Mouse (Mus musculus): ENCODE results near the gene Efcab11. TPM values are rescaled to one million over a fixed set of nuclear protein-coding genes. Genes with fewer than 3 reads are reported as not detected.

The Efcab11 gene
- polyA plus RNA-seq, 1 experiment from 2014 or later, result 12.5 TPM

- Histone ChIP-seq H3K4me3 (ENCODE audit: low read depth, low read length) (no peak overlapping the region), H3K27me3 (replicated peaks; ENCODE audit: control insufficient read depth, insufficient read depth, low read length) (no peaks in the 10 kb centered on the region), H3K9ac (ENCODE audit: low read length) (no peak overlapping the region), H3K4me1 (ENCODE audit: control insufficient read depth, insufficient read depth, low read length) (peaks cover 22% of the 10 kb centered on the region), H3K27ac (ENCODE audit: low read depth, low read length) (peak overlapping the region; percentile 73), H3K9me3 (replicated peaks; ENCODE audit: control insufficient read depth, low read length) (no peaks in the 10 kb centered on the region), H3K4me2 (ENCODE audit: low read length) (peak overlapping the region; percentile 28), H3K36me3 (ENCODE audit: control insufficient read depth, insufficient read depth, low read length) (no peaks in the 10 kb centered on the region)
- DNase-seq (ENCODE audit: low spot score) (peak; percentile 66), ATAC-seq (peak; percentile 61)
- WGBS, result 20% methylated on average over 7 of the region's 7 CpGs
Measured at GRCm38 (mm10) chr12:99670762-99671152, 213.5 kb downstream of the Efcab11 start.

- peak overlapping the region; percentile 73 for H3K27ac ChIP-seq (ENCODE audit: low read depth, low read length)
- H3K36me3 ChIP-seq (ENCODE audit: control insufficient read depth, insufficient read depth, low read length), result no peaks in the 10 kb centered on the region
- H3K4me1 ChIP-seq (ENCODE audit: control insufficient read depth, insufficient read depth, low read length), result peaks cover 22% of the 10 kb centered on the region
- DNase-seq (ENCODE audit: low spot score) (peak; percentile 75), ATAC-seq (peak; percentile 60)
- no peak overlapping the region for H3K4me3 ChIP-seq (ENCODE audit: low read depth, low read length)
- peak overlapping the region; percentile 28 for H3K4me2 ChIP-seq (ENCODE audit: low read length)
- whole genome bisulfite sequencing, result 64% methylated on average over 26 of the region's 26 CpGs
- no peaks in the 10 kb centered on the region for H3K27me3 ChIP-seq (replicated peaks; ENCODE audit: control insufficient read depth, insufficient read depth, low read length)
- no peaks in the 10 kb centered on the region for H3K9me3 ChIP-seq (replicated peaks; ENCODE audit: control insufficient read depth, low read length)
- no peak overlapping the region for H3K9ac ChIP-seq (ENCODE audit: low read length)
Measured at GRCm38 (mm10) chr12:99669976-99670761, 214.1 kb downstream of the Efcab11 start.

GRCm38 (mm10) chr12:99654991-99655880, 229.0 kb downstream of the Efcab11 start:
- Histone ChIP-seq H3K4me2 (ENCODE audit: low read length) (no peak overlapping the region), H3K4me1 (ENCODE audit: control insufficient read depth, insufficient read depth, low read length) (peaks cover 4% of the 10 kb centered on the region; the same call in 1 of the 2 replicates), H3K9ac (ENCODE audit: low read length) (no peak overlapping the region), H3K4me3 (ENCODE audit: low read depth, low read length) (no peak overlapping the region), H3K9me3 (replicated peaks; ENCODE audit: control insufficient read depth, low read length) (0 out of 2 replicates have a peak, but pooled peaks cover 2% of the 10 kb centered on the region), H3K36me3 (ENCODE audit: control insufficient read depth, insufficient read depth, low read length) (no peaks in the 10 kb centered on the region), H3K27ac (ENCODE audit: low read depth, low read length) (no peak overlapping the region), H3K27me3 (replicated peaks; ENCODE audit: control insufficient read depth, insufficient read depth, low read length) (no peaks in the 10 kb centered on the region)
- 85% methylated on average over 19 of the region's 19 CpGs for WGBS
- DNase-seq (ENCODE audit: low spot score) (no peak), ATAC-seq (no peak)

DNA sequence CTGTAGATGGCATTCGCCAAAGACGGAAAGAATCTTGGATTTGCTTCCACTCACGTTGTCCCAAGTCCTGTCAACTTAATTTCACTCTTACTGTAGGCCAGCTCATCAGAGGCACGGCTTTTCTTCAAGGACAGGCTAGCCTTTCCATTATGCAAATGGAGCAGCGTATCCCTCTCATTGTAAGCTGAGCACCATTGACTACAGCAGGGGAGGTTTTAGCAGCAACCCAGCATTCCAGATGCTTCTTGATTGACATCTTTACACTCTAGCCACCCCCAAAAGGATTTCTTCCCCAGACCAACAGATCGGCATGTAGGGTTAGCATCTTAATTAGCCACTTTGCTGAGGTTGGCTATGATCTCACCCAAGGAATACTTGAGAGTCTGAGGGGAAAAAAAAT, 231.8 kb downstream of the Efcab11 start:
- 0 out of 2 replicates have a peak, but pooled peaks have one; percentile 58 for ATAC-seq
- 35% methylated on average over 6 of the region's 6 CpGs for WGBS
- H3K9ac ChIP-seq (ENCODE audit: low read length), result no peak overlapping the region

DNA sequence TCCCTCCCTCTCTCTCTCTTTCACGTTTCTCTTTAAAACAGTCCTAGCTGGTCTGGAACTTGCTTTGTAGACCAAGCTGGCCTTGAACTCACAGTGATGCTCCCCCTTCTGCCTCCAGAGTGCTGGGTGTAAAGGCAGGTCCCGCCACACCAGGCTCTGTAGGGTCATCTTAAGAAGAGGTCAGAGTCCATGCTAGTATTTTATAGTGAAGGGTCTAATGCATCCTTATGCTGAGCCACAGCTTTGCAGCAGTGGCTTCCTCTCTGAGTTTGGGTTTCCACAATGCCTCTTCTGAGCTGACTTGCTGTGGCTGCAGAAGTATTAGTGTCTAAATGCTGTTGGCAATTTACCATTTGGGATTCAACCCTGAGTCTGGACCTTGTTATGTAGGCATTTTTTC, 234.5 kb downstream of the Efcab11 start:
- DNase-seq (ENCODE audit: low spot score), result no peak
- H3K27ac ChIP-seq (ENCODE audit: low read depth, low read length), result no peak overlapping the region
- no peaks in the 10 kb centered on the region for H3K27me3 ChIP-seq (replicated peaks; ENCODE audit: control insufficient read depth, insufficient read depth, low read length)
- peaks cover 3% of the 10 kb centered on the region; the same call in 1 of the 2 replicates for H3K9me3 ChIP-seq (replicated peaks; ENCODE audit: control insufficient read depth, low read length)
- no peaks in the 10 kb centered on the region for H3K36me3 ChIP-seq (ENCODE audit: control insufficient read depth, insufficient read depth, low read length)
- H3K9ac ChIP-seq (ENCODE audit: low read length), result no peak overlapping the region
- peaks cover 4% of the 10 kb centered on the region; the same call in 1 of the 2 replicates for H3K4me1 ChIP-seq (ENCODE audit: control insufficient read depth, insufficient read depth, low read length)
- no peak for ATAC-seq
- no peak overlapping the region for H3K4me3 ChIP-seq (ENCODE audit: low read depth, low read length)
- WGBS, result 77% methylated on average over 2 of the region's 2 CpGs
- H3K4me2 ChIP-seq (ENCODE audit: low read length), result no peak overlapping the region

More for the DNA sequence above, 231.8 kb downstream of the Efcab11 start:
- H3K4me3 ChIP-seq (ENCODE audit: low read depth, low read length), result no peak overlapping the region
- H3K4me2 ChIP-seq (ENCODE audit: low read length), result no peak overlapping the region
- no peak overlapping the region for H3K27ac ChIP-seq (ENCODE audit: low read depth, low read length)
- no peaks in the 10 kb centered on the region for H3K9me3 ChIP-seq (replicated peaks; ENCODE audit: control insufficient read depth, low read length)
- peak; percentile 34 for DNase-seq (ENCODE audit: low spot score)
- peaks cover 4% of the 10 kb centered on the region; the same call in 1 of the 2 replicates for H3K4me1 ChIP-seq (ENCODE audit: control insufficient read depth, insufficient read depth, low read length)
- no peaks in the 10 kb centered on the region for H3K27me3 ChIP-seq (replicated peaks; ENCODE audit: control insufficient read depth, insufficient read depth, low read length)
- no peaks in the 10 kb centered on the region for H3K36me3 ChIP-seq (ENCODE audit: control insufficient read depth, insufficient read depth, low read length)

DNA sequence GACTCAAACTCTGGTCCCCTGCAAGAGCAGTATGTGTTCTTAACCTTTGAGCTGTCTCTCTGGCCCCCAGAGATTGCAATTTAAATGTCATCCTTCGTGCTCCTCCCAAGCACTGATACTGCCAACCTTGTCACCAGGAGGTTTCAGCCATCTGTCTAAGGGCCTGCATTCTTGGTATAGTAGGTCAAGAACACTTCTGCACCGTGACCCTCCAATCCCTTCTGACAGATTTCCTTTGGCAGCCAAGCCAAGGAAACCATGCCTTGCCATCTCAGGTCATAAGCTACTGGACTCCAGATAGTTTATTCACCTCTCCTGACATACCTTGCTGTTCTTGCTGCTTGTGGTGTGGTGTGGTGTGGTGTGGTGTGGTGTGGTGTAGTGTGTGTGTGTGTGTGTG, 235.5 kb downstream of the Efcab11 start:
- Histone ChIP-seq H3K4me3 (ENCODE audit: low read depth, low read length) (no peak overlapping the region), H3K9ac (ENCODE audit: low read length) (no peak overlapping the region), H3K27me3 (replicated peaks; ENCODE audit: control insufficient read depth, insufficient read depth, low read length) (no peaks in the 10 kb centered on the region), H3K4me1 (ENCODE audit: control insufficient read depth, insufficient read depth, low read length) (peaks cover 4% of the 10 kb centered on the region; the same call in 1 of the 2 replicates), H3K36me3 (ENCODE audit: control insufficient read depth, insufficient read depth, low read length) (no peaks in the 10 kb centered on the region), H3K9me3 (replicated peaks; ENCODE audit: control insufficient read depth, low read length) (peaks cover 4% of the 10 kb centered on the region; the same call in 1 of the 2 replicates), H3K4me2 (ENCODE audit: low read length) (no peak overlapping the region), H3K27ac (ENCODE audit: low read depth, low read length) (no peak overlapping the region)
- DNase-seq (ENCODE audit: low spot score), result no peak
- no peak for ATAC-seq
- WGBS, result 88% methylated on average over 2 of the region's 2 CpGs

GRCm38 (mm10) chr12:99646556-99647354, 237.5 kb downstream of the Efcab11 start:
- H3K27ac ChIP-seq (ENCODE audit: low read depth, low read length), result no peak overlapping the region
- H3K4me3 ChIP-seq (ENCODE audit: low read depth, low read length), result no peak overlapping the region
- peaks cover 4% of the 10 kb centered on the region; the same call in 1 of the 2 replicates for H3K9me3 ChIP-seq (replicated peaks; ENCODE audit: control insufficient read depth, low read length)
- DNase-seq (ENCODE audit: low spot score), result no peak
- no peak overlapping the region for H3K9ac ChIP-seq (ENCODE audit: low read length)
- no peaks in the 10 kb centered on the region for H3K4me1 ChIP-seq (ENCODE audit: control insufficient read depth, insufficient read depth, low read length)
- ATAC-seq, result no peak
- H3K27me3 ChIP-seq (replicated peaks; ENCODE audit: control insufficient read depth, insufficient read depth, low read length), result no peaks in the 10 kb centered on the region
- WGBS, result 95% methylated on average over 11 of the region's 11 CpGs
- no peak overlapping the region for H3K4me2 ChIP-seq (ENCODE audit: low read length)
- no peaks in the 10 kb centered on the region for H3K36me3 ChIP-seq (ENCODE audit: control insufficient read depth, insufficient read depth, low read length)

- no peak; the same call in 1 of the 2 replicates for ATAC-seq
- no peak for DNase-seq (ENCODE audit: low spot score)
- no peaks in the 10 kb centered on the region for H3K36me3 ChIP-seq (ENCODE audit: control insufficient read depth, insufficient read depth, low read length)
- peaks cover 8% of the 10 kb centered on the region for H3K4me1 ChIP-seq (ENCODE audit: control insufficient read depth, insufficient read depth, low read length)
- H3K4me3 ChIP-seq (ENCODE audit: low read depth, low read length), result no peak overlapping the region
- H3K4me2 ChIP-seq (ENCODE audit: low read length), result no peak overlapping the region
- WGBS, result 96% methylated on average over 18 of the region's 18 CpGs
- peaks cover 4% of the 10 kb centered on the region; the same call in 1 of the 2 replicates for H3K9me3 ChIP-seq (replicated peaks; ENCODE audit: control insufficient read depth, low read length)
- no peaks in the 10 kb centered on the region for H3K27me3 ChIP-seq (replicated peaks; ENCODE audit: control insufficient read depth, insufficient read depth, low read length)
- H3K9ac ChIP-seq (ENCODE audit: low read length), result no peak overlapping the region
- no peak overlapping the region for H3K27ac ChIP-seq (ENCODE audit: low read depth, low read length)
Measured at GRCm38 (mm10) chr12:99645418-99645817, 238.8 kb downstream of the Efcab11 start.

All from forebrain, embryonic 14.5 days (tissue).